Mouse (Mus musculus): ENCODE data around the gene Dnaja1. TPM values are rescaled to one million over a fixed set of nuclear protein-coding genes. Genes with fewer than 3 reads are reported as not detected.
A peak's percentile ranks its signal among the peaks of the same experiment; 100 is the strongest.

The Dnaja1 gene
- polyA plus RNA-seq, 1 experiment from 2014 or later, result 666 TPM

DNA sequence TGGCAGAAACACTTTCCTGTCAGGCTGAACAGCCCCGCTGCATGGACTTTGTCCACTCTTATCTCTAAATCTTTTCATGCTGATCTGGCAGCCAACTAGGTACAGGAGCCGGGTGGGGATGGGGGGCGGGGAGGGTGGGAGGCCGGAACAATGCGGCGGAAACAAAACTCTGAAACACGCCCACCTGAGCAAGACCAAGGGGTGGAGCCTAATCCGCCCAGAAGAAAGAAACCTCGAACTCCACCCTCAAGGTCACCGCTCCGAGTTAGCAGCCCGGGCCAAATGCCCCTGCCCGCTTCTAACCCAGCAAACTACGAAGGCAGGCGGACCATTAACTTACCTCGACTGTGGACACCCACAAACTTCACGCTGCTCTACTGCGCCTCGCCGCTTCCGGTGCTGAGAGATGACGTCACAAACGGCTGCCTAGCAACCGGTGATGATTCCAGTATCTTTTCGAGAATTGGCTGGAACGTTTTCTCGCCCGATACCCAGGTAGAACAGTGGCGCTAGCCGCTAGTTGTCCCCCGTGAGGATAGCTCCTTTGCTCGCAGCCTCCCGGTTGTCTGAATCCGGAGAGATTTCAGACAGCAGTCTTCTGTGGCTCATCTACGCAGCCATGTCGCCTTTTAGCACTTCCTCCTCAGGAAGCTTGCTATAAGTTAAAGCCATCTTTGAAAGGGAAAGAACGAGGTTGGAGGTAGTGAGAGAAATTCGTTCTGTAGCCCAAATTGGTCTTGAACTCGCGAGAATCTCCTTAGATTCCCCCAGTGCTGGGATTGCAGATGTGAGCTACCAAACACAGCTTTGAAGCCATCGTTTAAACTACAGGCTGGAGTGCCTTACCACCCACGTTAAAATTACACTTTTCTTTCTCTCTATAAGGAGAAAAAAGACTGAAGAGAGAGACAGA, 18.9 kb upstream of the Dnaja1 start, which contains the start of gene Aptx:
Aptx (minus strand) TSS at position 398 of the 913 bp plus-strand sequence.
- under 1% methylated on average over 42 of the region's 42 CpGs for WGBS
- peak; percentile 95 for ATAC-seq (replicated peaks)

GRCm38 (mm10) chr4:40703710-40704275, 18.2 kb upstream of the Dnaja1 start:
- 16% methylated on average over 9 of the region's 9 CpGs for WGBS
- Histone ChIP-seq H3K9me3 (no peaks in the 10 kb centered on the region), H3K27me3 (replicated peaks) (no peaks in the 10 kb centered on the region), H3K4me3 (peak overlapping the region; percentile 62), H3K36me3 (replicated peaks) (no peaks in the 10 kb centered on the region), H3K4me1 (peaks cover 30% of the 10 kb centered on the region), H3K9ac (peak overlapping the region; percentile 70), H3K27ac (peak overlapping the region; percentile 98), H3K4me2 (peak overlapping the region; percentile 82)
- no peak for ATAC-seq (replicated peaks)

More for the DNA sequence above, 18.9 kb upstream of the Dnaja1 start, which contains the start of gene Aptx:
- H3K27ac ChIP-seq, result peak within 1 kb of the TSS; percentile 98
- H3K4me1 ChIP-seq, result peaks cover 30% of the 10 kb centered on the region
- H3K9ac ChIP-seq, result peak within 1 kb of the TSS; percentile 70
- no peaks in the 10 kb centered on the region for H3K36me3 ChIP-seq (replicated peaks)
- H3K4me3 ChIP-seq, result peak within 1 kb of the TSS; percentile 62
- H3K4me2 ChIP-seq, result peak within 1 kb of the TSS; percentile 82
- H3K9me3 ChIP-seq, result no peaks in the 10 kb centered on the region
- no peaks in the 10 kb centered on the region for H3K27me3 ChIP-seq (replicated peaks)

- H3K9ac ChIP-seq, result no peak overlapping the region
- H3K36me3 ChIP-seq (replicated peaks), result no peaks in the 10 kb centered on the region
- no peak overlapping the region for H3K4me2 ChIP-seq
- ATAC-seq (replicated peaks), result no peak
- no peak overlapping the region for H3K27ac ChIP-seq
- no peaks in the 10 kb centered on the region for H3K27me3 ChIP-seq (replicated peaks)
- no peak overlapping the region for H3K4me3 ChIP-seq
- 96% methylated on average over 3 of the region's 3 CpGs for WGBS
- H3K4me1 ChIP-seq, result peaks cover 11% of the 10 kb centered on the region
- H3K9me3 ChIP-seq, result no peaks in the 10 kb centered on the region
These were observed 4.8 kb upstream of the Dnaja1 start for GRCm38 (mm10) chr4:40717141-40717540.

GRCm38 (mm10) chr4:40720910-40721309, 1.0 kb upstream of the Dnaja1 start:
- Histone ChIP-seq H3K4me2 (peak overlapping the region; percentile 72; the same call in 1 of the 2 replicates), H3K27me3 (replicated peaks) (no peaks in the 10 kb centered on the region), H3K9ac (no peak overlapping the region), H3K36me3 (replicated peaks) (0 out of 2 replicates have a peak, but pooled peaks cover 3% of the 10 kb centered on the region), H3K27ac (peak overlapping the region; percentile 100; the same call in 1 of the 2 replicates), H3K4me3 (no peak overlapping the region), H3K9me3 (no peaks in the 10 kb centered on the region), H3K4me1 (peaks cover 36% of the 10 kb centered on the region)
- ATAC-seq (replicated peaks), result no peak
- 95% methylated on average over 8 of the region's 8 CpGs for WGBS

DNA sequence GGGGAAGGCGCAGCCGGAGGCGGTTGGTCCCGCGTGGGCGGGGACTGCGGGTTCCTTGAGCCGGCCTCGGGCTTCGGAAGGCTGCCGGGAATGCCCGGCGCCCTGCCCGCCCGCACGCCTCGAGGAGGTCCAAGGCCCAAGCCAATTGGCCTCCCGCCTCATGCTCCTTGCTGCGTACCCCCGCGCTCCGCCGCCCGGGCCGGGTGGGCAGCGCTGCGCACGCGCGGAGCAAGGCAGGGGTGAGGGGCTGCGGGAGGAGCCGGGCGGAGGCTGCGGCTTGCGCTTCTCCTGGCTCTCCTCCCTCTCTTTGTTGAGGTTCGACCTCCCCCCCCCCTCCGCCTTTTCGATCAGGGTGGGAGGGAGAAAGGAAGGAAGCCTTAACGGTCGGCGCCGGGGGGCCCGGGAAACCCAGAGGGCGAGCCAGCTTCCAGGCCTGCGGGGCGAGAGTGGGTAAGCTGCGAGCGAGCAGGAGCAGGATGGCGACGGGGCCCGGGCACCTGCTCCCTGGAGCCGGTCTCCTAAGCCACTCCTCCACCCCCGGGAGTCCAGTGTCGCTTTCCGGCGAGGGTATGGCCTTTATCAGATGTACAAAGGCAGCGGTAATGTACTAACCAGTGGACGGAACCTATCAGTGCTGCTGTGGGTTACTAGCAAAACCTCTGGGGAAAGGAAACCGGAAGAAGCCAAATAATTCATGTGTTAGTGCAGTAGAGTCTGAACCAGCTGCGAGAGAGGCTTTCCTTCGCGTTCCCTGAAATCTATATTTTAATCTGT, 924 bp downstream of the Dnaja1 start:
- Histone ChIP-seq H3K4me2 (peak overlapping the region; percentile 72), H3K27me3 (replicated peaks) (no peaks in the 10 kb centered on the region), H3K4me3 (peak overlapping the region; percentile 84), H3K9ac (peak overlapping the region; percentile 97), H3K9me3 (no peaks in the 10 kb centered on the region), H3K36me3 (replicated peaks) (peaks cover 9% of the 10 kb centered on the region; the same call in 1 of the 2 replicates), H3K27ac (peak overlapping the region; percentile 100), H3K4me1 (peaks cover 50% of the 10 kb centered on the region)
- peak; percentile 95 for ATAC-seq (replicated peaks)
- under 1% methylated on average over 52 of the region's 62 CpGs for whole genome bisulfite sequencing

DNA sequence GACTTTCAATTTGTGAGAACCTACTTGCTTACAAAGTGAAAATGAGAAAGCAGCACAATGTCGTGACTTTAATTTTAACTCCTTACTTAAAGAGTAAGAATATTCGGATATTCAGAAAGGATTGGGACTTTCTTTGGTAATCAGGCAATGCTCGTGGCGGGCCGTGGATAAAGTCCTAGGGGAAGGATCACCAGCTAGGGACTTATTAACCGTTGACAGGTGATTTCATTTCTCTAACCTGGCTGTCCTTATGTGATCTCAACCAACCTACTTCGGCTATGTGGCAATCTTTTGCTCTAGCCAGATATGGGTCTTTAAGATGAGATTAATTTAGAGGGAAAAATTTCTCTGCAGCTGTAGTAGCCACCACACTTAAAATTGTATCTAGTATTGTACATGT, 3.2 kb downstream of the Dnaja1 start:
- peaks cover 61% of the 10 kb centered on the region for H3K4me1 ChIP-seq
- H3K27ac ChIP-seq, result no peak overlapping the region
- H3K9ac ChIP-seq, result 0 out of 2 replicates have a peak overlapping the region, but pooled peaks have one; percentile 16
- WGBS, result 86% methylated on average over 7 of the region's 7 CpGs
- H3K27me3 ChIP-seq (replicated peaks), result no peaks in the 10 kb centered on the region
- peaks cover 28% of the 10 kb centered on the region for H3K36me3 ChIP-seq (replicated peaks)
- H3K4me3 ChIP-seq, result 0 out of 2 replicates have a peak overlapping the region, but pooled peaks have one; percentile 84
- H3K4me2 ChIP-seq, result peak overlapping the region; percentile 72
- no peaks in the 10 kb centered on the region for H3K9me3 ChIP-seq
- no peak for ATAC-seq (replicated peaks)

- H3K27me3 ChIP-seq (replicated peaks), result no peaks in the 10 kb centered on the region
- H3K4me2 ChIP-seq, result peak overlapping the region; percentile 72
- H3K9me3 ChIP-seq, result no peaks in the 10 kb centered on the region
- H3K27ac ChIP-seq, result no peak overlapping the region
- peaks cover 31% of the 10 kb centered on the region for H3K36me3 ChIP-seq (replicated peaks)
- no peak for ATAC-seq (replicated peaks)
- H3K4me1 ChIP-seq, result peaks cover 61% of the 10 kb centered on the region
- no peak overlapping the region for H3K4me3 ChIP-seq
- H3K9ac ChIP-seq, result 0 out of 2 replicates have a peak overlapping the region, but pooled peaks have one; percentile 16
These were observed 3.6 kb downstream of the Dnaja1 start for GRCm38 (mm10) chr4:40725554-40725953.

GRCm38 (mm10) chr4:40727247-40727646, 5.3 kb downstream of the Dnaja1 start:
- Histone ChIP-seq H3K27me3 (replicated peaks) (no peaks in the 10 kb centered on the region), H3K36me3 (replicated peaks) (peaks cover 46% of the 10 kb centered on the region), H3K4me3 (no peak overlapping the region), H3K4me1 (peaks cover 50% of the 10 kb centered on the region), H3K9me3 (no peaks in the 10 kb centered on the region), H3K27ac (no peak overlapping the region), H3K4me2 (no peak overlapping the region), H3K9ac (no peak overlapping the region)
- 88% methylated on average over 1 of the region's 1 CpGs for WGBS
- no peak for ATAC-seq (replicated peaks)

DNA sequence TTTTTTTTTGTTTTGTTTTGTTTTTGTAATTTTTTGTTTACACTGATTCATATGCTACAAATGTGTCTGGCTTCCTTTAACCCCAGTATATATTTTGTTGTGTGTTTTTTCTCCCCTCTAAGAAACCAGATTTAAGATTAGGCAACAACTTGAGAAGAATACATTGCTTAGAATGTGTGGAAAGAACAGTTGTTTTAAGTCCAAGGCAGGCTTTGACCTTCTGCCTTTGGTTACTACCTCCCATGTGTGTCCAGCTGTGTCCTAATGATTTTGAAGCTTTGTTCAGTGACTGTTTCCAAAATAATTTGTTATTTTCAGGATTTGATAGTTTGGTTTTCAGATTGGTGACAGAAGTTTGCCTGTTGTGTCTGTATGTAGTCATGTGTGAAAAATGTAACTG, 9.3 kb downstream of the Dnaja1 start:
- Histone ChIP-seq H3K9me3 (no peaks in the 10 kb centered on the region), H3K36me3 (replicated peaks) (peaks cover 68% of the 10 kb centered on the region), H3K4me3 (no peak overlapping the region), H3K27me3 (replicated peaks) (no peaks in the 10 kb centered on the region), H3K4me2 (no peak overlapping the region), H3K9ac (no peak overlapping the region), H3K27ac (no peak overlapping the region), H3K4me1 (peaks cover 22% of the 10 kb centered on the region)
- no peak for ATAC-seq (replicated peaks)

GRCm38 (mm10) chr4:40735351-40735750, 13.4 kb downstream of the Dnaja1 start:
- no peak overlapping the region for H3K4me3 ChIP-seq
- H3K27me3 ChIP-seq (replicated peaks), result no peaks in the 10 kb centered on the region
- H3K4me1 ChIP-seq, result no peaks in the 10 kb centered on the region
- WGBS, result 63% methylated on average over 1 of the region's 1 CpGs
- peak; percentile 38; the same call in 1 of the 2 replicates for ATAC-seq (replicated peaks)
- H3K9ac ChIP-seq, result no peak overlapping the region
- no peaks in the 10 kb centered on the region for H3K9me3 ChIP-seq
- H3K4me2 ChIP-seq, result no peak overlapping the region
- peaks cover 65% of the 10 kb centered on the region for H3K36me3 ChIP-seq (replicated peaks)
- no peak overlapping the region for H3K27ac ChIP-seq

GRCm38 (mm10) chr4:40757157-40757779, 35.3 kb downstream of the Dnaja1 start:
- Histone ChIP-seq H3K4me2 (peak overlapping the region; percentile 70), H3K9me3 (no peaks in the 10 kb centered on the region), H3K4me1 (peaks cover 9% of the 10 kb centered on the region), H3K4me3 (peak overlapping the region; percentile 67), H3K36me3 (replicated peaks) (peaks cover 17% of the 10 kb centered on the region), H3K9ac (peak overlapping the region; percentile 68), H3K27me3 (replicated peaks) (peaks cover 10% of the 10 kb centered on the region; the same call in 1 of the 2 replicates), H3K27ac (peak overlapping the region; percentile 71)
- under 1% methylated on average over 39 of the region's 39 CpGs for WGBS
- ATAC-seq (replicated peaks), result peak; percentile 85

Measured in midbrain, embryonic 15.5 days (tissue).